Mouse (Mus musculus) CH12.LX (cell line): ENCODE results near the gene Rab29. TPM values are rescaled to one million over a fixed set of nuclear protein-coding genes. Genes with fewer than 3 reads are reported as not detected.

Experiments used
- DNase-seq: peaks from one replicate; pipeline ENCODE4 v3.0.0-alpha.2; 2013; ENCODE audit errors: extremely low read depth
- H3K27ac ChIP-seq: 2 replicates; pipeline ENCODE4 v1.5.1; 2012; ENCODE audit warnings: low read depth, mild to moderate bottlenecking, control low read depth, moderate library complexity; ENCODE audit not compliant: insufficient read depth
- H3K27me3 ChIP-seq: replicated peaks from 2 replicates; pipeline ENCODE3; 2012; ENCODE audit warnings: inconsistent platforms
- H3K36me3 ChIP-seq, 2 experiments: replicated peaks in 1 of 2; 2 replicates each; pipeline versions ENCODE3 to v1.6.1; 2012; ENCODE audit warnings: inconsistent platforms in 1 of 2, low read length in 1 of 2, mild to moderate bottlenecking in 1 of 2, mixed read lengths in 1 of 2, moderate library complexity in 1 of 2; ENCODE audit not compliant: control insufficient read depth in 1 of 2, insufficient read depth in 1 of 2
- H3K4me1 ChIP-seq, 2 experiments: 2 replicates each; pipeline ENCODE4 v1.6.1; 2012; ENCODE audit warnings: inconsistent platforms in 1 of 2, moderate library complexity in 1 of 2; ENCODE audit not compliant: insufficient read depth in 2 of 2, control insufficient read depth in 1 of 2
- H3K4me2 ChIP-seq: 2 replicates; pipeline ENCODE4 v1.6.1; 2012; ENCODE audit warnings: low read depth, mild to moderate bottlenecking, control low read depth; ENCODE audit not compliant: poor library complexity, insufficient read depth, severe bottlenecking
- H3K4me3 ChIP-seq, 3 experiments: fragments of 150-350 bp in 1 of 3; sonication (generic) in 1 of 3; replicated peaks in 1 of 3; 2 replicates each; pipeline versions ENCODE3 to v1.5.1; 2011 to 2012; ENCODE audit warnings: low read depth in 2 of 3, low read length in 2 of 3, mild to moderate bottlenecking in 2 of 3, moderate library complexity in 2 of 3, control low read depth in 1 of 3, improper control_type of control experiment in 1 of 3, inconsistent platforms in 1 of 3, mixed read lengths in 1 of 3; ENCODE audit not compliant: poor library complexity in 1 of 3
- H3K79me2 ChIP-seq: replicated peaks from 2 replicates; pipeline ENCODE4 v1.6.1; 2012; ENCODE audit warnings: mild to moderate bottlenecking, moderate library complexity; ENCODE audit not compliant: control insufficient read depth, poor library complexity, insufficient read depth, severe bottlenecking; ENCODE audit errors: extremely low read depth
- H3K9ac ChIP-seq: 2 replicates; pipeline ENCODE4 v1.6.1; 2012; ENCODE audit warnings: low read depth, mild to moderate bottlenecking, control low read depth, moderate library complexity; ENCODE audit not compliant: insufficient read depth
- H3K9me3 ChIP-seq: replicated peaks from 2 replicates; pipeline ENCODE3; 2012; ENCODE audit warnings: low read length, inconsistent platforms, mixed read lengths
- BHLHE40 ChIP-seq: IDR thresholded peaks from 2 replicates; pipeline ENCODE4 v1.6.1; 2011; ENCODE audit warnings: mild to moderate bottlenecking, low read depth, low read length, improper control_type of control experiment
- CHD1 ChIP-seq: IDR thresholded peaks from 2 replicates; pipeline ENCODE4 v1.6.1; 2012; ENCODE audit warnings: low read depth, low read length, improper control_type of control experiment, inconsistent platforms
- CHD2 ChIP-seq: IDR thresholded peaks from 2 replicates; pipeline ENCODE4 v1.6.1; 2011; ENCODE audit warnings: low read length, improper control_type of control experiment
- CTCF ChIP-seq, 2 experiments: IDR thresholded peaks in 1 of 2; conservative IDR thresholded peaks in 1 of 2; 2 replicates each; pipeline ENCODE4 v1.5.1; 2011 to 2012; ENCODE audit warnings: low read depth in 2 of 2, low read length in 2 of 2, improper control_type of control experiment in 1 of 2, inconsistent platforms in 1 of 2, mild to moderate bottlenecking in 1 of 2, moderate library complexity in 1 of 2
- E2F4 ChIP-seq: IDR thresholded peaks from 2 replicates; pipeline ENCODE4 v1.6.1; 2011; ENCODE audit warnings: low read depth, low read length, improper control_type of control experiment; ENCODE audit not compliant: insufficient replicate concordance
- ELF1 ChIP-seq: IDR thresholded peaks from 2 replicates; pipeline ENCODE4 v1.6.1; 2014; ENCODE audit warnings: low read depth, mild to moderate bottlenecking, inconsistent platforms, low read length, improper control_type of control experiment
- EP300 ChIP-seq: IDR thresholded peaks from 2 replicates; pipeline ENCODE4 v1.6.1; 2011; ENCODE audit warnings: low read length, improper control_type of control experiment
- ETS1 ChIP-seq: conservative IDR thresholded peaks from 2 replicates; pipeline ENCODE4 v1.6.1; 2012; ENCODE audit warnings: low read depth, mild to moderate bottlenecking, inconsistent platforms, low read length, improper control_type of control experiment, moderate library complexity
- GABPA ChIP-seq: IDR thresholded peaks from 2 replicates; pipeline ENCODE4 v1.6.1; 2012; ENCODE audit warnings: low read depth, low read length, improper control_type of control experiment, inconsistent platforms; ENCODE audit not compliant: insufficient replicate concordance
- HCFC1 ChIP-seq: IDR thresholded peaks from 2 replicates; pipeline ENCODE4 v1.6.1; 2012; ENCODE audit warnings: low read depth, mild to moderate bottlenecking, inconsistent platforms, low read length, improper control_type of control experiment
- IRF4 ChIP-seq: IDR thresholded peaks from 2 replicates; pipeline ENCODE4 v1.6.1; 2014; ENCODE audit warnings: low read depth, mild to moderate bottlenecking, inconsistent platforms, low read length, improper control_type of control experiment
- JUN ChIP-seq: IDR thresholded peaks from 2 replicates; pipeline ENCODE4 v1.6.1; 2011; ENCODE audit warnings: low read depth, mild to moderate bottlenecking, low read length, improper control_type of control experiment, moderate library complexity; ENCODE audit not compliant: insufficient read depth
- JUND ChIP-seq: conservative IDR thresholded peaks from 2 replicates; pipeline ENCODE4 v1.6.1; 2011; ENCODE audit warnings: low read depth, low read length, improper control_type of control experiment
- KAT2A ChIP-seq: IDR thresholded peaks from 2 replicates; pipeline ENCODE4 v1.6.1; 2012; ENCODE audit warnings: low read length, improper control_type of control experiment, inconsistent platforms; ENCODE audit not compliant: insufficient replicate concordance
- MAFK ChIP-seq: IDR thresholded peaks from 2 replicates; pipeline ENCODE4 v1.6.1; 2011; ENCODE audit warnings: low read length, improper control_type of control experiment; ENCODE audit not compliant: insufficient replicate concordance
- MAX ChIP-seq: IDR thresholded peaks from 2 replicates; pipeline ENCODE4 v1.6.1; 2011; ENCODE audit warnings: low read length, improper control_type of control experiment
- MAZ ChIP-seq: IDR thresholded peaks from 2 replicates; pipeline ENCODE4 v1.6.1; 2012; ENCODE audit warnings: low read depth, mild to moderate bottlenecking, inconsistent platforms, low read length, improper control_type of control experiment, moderate library complexity
- MEF2A ChIP-seq: IDR thresholded peaks from 2 replicates; pipeline ENCODE4 v1.6.1; 2014; ENCODE audit warnings: low read depth, mild to moderate bottlenecking, inconsistent platforms, low read length, improper control_type of control experiment, borderline replicate concordance
- MXI1 ChIP-seq: IDR thresholded peaks from 2 replicates; pipeline ENCODE4 v1.6.1; 2011; ENCODE audit warnings: mild to moderate bottlenecking, low read depth, low read length, improper control_type of control experiment
- MYC ChIP-seq: IDR thresholded peaks from 2 replicates; pipeline ENCODE4 v1.6.1; 2011; ENCODE audit warnings: low read depth, mild to moderate bottlenecking, improper control_type of control experiment, low read length
- NELFE ChIP-seq: IDR thresholded peaks from 2 replicates; pipeline ENCODE4 v1.6.1; 2011; ENCODE audit warnings: low read depth, low read length, improper control_type of control experiment
- NRF1 ChIP-seq: IDR thresholded peaks from 2 replicates; pipeline ENCODE4 v1.6.1; 2014; ENCODE audit warnings: low read depth, mild to moderate bottlenecking, inconsistent platforms, low read length, improper control_type of control experiment, moderate library complexity
- PAX5 ChIP-seq: IDR thresholded peaks from 2 replicates; pipeline ENCODE4 v1.6.1; 2012; ENCODE audit warnings: low read length, inconsistent platforms, mixed read lengths
- POLR2A ChIP-seq: IDR thresholded peaks from 2 replicates; pipeline ENCODE4 v1.6.1; 2011; ENCODE audit warnings: low read depth, mild to moderate bottlenecking, improper control_type of control experiment, low read length
- POLR2AphosphoS2 ChIP-seq: IDR thresholded peaks from 2 replicates; pipeline ENCODE4 v1.6.1; 2011; ENCODE audit warnings: low read depth, low read length, improper control_type of control experiment
- RAD21 ChIP-seq: IDR thresholded peaks from 2 replicates; pipeline ENCODE4 v1.6.1; 2011; ENCODE audit warnings: low read depth, mild to moderate bottlenecking, low read length, improper control_type of control experiment, moderate library complexity
- RCOR1 ChIP-seq: conservative IDR thresholded peaks from 2 replicates; pipeline ENCODE4 v1.6.1; 2012; ENCODE audit warnings: low read depth, mild to moderate bottlenecking, inconsistent platforms, low read length, improper control_type of control experiment
- SIN3A ChIP-seq: IDR thresholded peaks from 2 replicates; pipeline ENCODE4 v1.6.1; 2012; ENCODE audit warnings: low read length, improper control_type of control experiment, inconsistent platforms
- SMC3 ChIP-seq: IDR thresholded peaks from 2 replicates; pipeline ENCODE4 v1.6.1; 2011; ENCODE audit warnings: low read depth, low read length, improper control_type of control experiment
- TBP ChIP-seq: conservative IDR thresholded peaks from 2 replicates; pipeline ENCODE4 v1.6.1; 2011; ENCODE audit warnings: low read depth, low read length, improper control_type of control experiment
- TCF12 ChIP-seq: IDR thresholded peaks from 2 replicates; pipeline ENCODE4 v1.6.1; 2014; ENCODE audit warnings: low read depth, mild to moderate bottlenecking, inconsistent platforms, low read length, improper control_type of control experiment
- UBTF ChIP-seq: IDR thresholded peaks from 2 replicates; pipeline ENCODE4 v1.6.1; 2012; ENCODE audit warnings: low read depth, mild to moderate bottlenecking, inconsistent platforms, low read length, improper control_type of control experiment, moderate library complexity
- USF1 ChIP-seq: IDR thresholded peaks from 2 replicates; pipeline ENCODE4 v1.6.1; 2014; ENCODE audit warnings: low read depth, mild to moderate bottlenecking, inconsistent platforms, low read length, improper control_type of control experiment
- USF2 ChIP-seq: conservative IDR thresholded peaks from 2 replicates; pipeline ENCODE4 v1.6.1; 2011; ENCODE audit warnings: low read depth, low read length, improper control_type of control experiment
- ZC3H11A ChIP-seq: IDR thresholded peaks from 2 replicates; pipeline ENCODE4 v1.6.1; 2012; ENCODE audit warnings: low read depth, mild to moderate bottlenecking, inconsistent platforms, low read length, improper control_type of control experiment
- ZKSCAN1 ChIP-seq: IDR thresholded peaks from 2 replicates; pipeline ENCODE4 v1.6.1; 2012; ENCODE audit warnings: low read depth, inconsistent platforms, low read length, improper control_type of control experiment, borderline replicate concordance
- ZMIZ1 ChIP-seq: IDR thresholded peaks from 2 replicates; pipeline ENCODE4 v1.6.1; 2012; ENCODE audit warnings: low read depth, mild to moderate bottlenecking, inconsistent platforms, low read length, improper control_type of control experiment
- ZNF384 ChIP-seq: IDR thresholded peaks from 2 replicates; pipeline ENCODE4 v1.6.1; 2012; ENCODE audit warnings: low read depth, low read length, improper control_type of control experiment, inconsistent platforms
- dilution Hi-C: fragments of 300-500 bp; cut with MboI; formaldehyde crosslinking; loops from 2 replicates; pipeline ENCODE4 v1.14.3; 2020; ENCODE audit warnings: low sequenced_read_pairs; ENCODE audit not compliant: extremely low pct_unique_long_range_greater_than_20kb, extremely low pct_ligation_motif_present
- in situ Hi-C: fragments of 300-500 bp; cut with MboI; formaldehyde crosslinking; loops from 3 replicates; pipeline ENCODE4 v1.14.3; 2019; ENCODE audit warnings: low sequenced_read_pairs, low pct_ligation_motif_present, low pct_unique_long_range_greater_than_20kb, mixed read lengths
- polyA plus RNA-seq: library from polyadenylated mRNA; unstranded; fragments of >175 nt; gene quantifications from 2 replicates; pipeline ENCODE4 v1.2.1, GENCODE M21; 2012; ENCODE audit warnings: low read depth; ENCODE audit not compliant: insufficient read length
- total RNA-seq, 2 experiments: library from RNA; depleted of rRNA; stranded (reverse); fragments of 300-350 nt in 1 of 2; fragments of >200 nt in 1 of 2; gene quantifications; 2 replicates each; pipeline ENCODE4 v1.2.3; 2012 to 2014

The Rab29 gene
- 10.8 and 11.5 TPM in 2 replicates for total RNA-seq (2012; rRNA removed)
- total RNA-seq (2014; rRNA removed), result 16.4 and 17.8 TPM in 2 replicates
- polyA plus RNA-seq, result 14.8 and 15.6 TPM in 2 replicates

GRCm38 (mm10) chr1:131867093-131867945 lies at the start of gene Rab29:
TSS of gene Rab29 (plus strand) at chr1:131867224.
- no peaks in the 10 kb centered on the region; the same call in 1 of the 2 replicates for H3K79me2 ChIP-seq
- peak; percentile 92 for DNase-seq
- no peaks in the 10 kb centered on the region for H3K9me3 ChIP-seq
- H3K27ac ChIP-seq, result no peak within 1 kb of the TSS
- H3K36me3 ChIP-seq, result peaks cover 0 to 11% of the 10 kb centered on the region in 2 experiments
- peaks cover 5 to 6% of the 10 kb centered on the region in 2 experiments; a peak in 3 of 4 replicates for H3K4me1 ChIP-seq
- TF ChIP-seq UBTF (no peak), HCFC1 (peak; percentile 99), SMC3 (no peak), ZNF384 (no peak), EP300 (no peak), E2F4 (no peak), JUN (no peak), TCF12 (no peak; the same call in 1 of the 2 replicates), MXI1 (no peak), ZMIZ1 (no peak), ZKSCAN1 (no peak), IRF4 (peak; percentile 44), CHD2 (no peak), JUND (no peak), GABPA (peak; percentile 87; the same call in 1 of the 2 replicates), NRF1 (peak; percentile 50; the same call in 1 of the 2 replicates), PAX5 (no peak), RAD21 (no peak; the same call in none of the 2 replicates), POLR2A (no peak), ETS1 (no peak), RCOR1 (no peak), USF2 (no peak), POLR2AphosphoS2 (no peak), MAZ (0 out of 2 replicates have a peak, but pooled peaks have one; percentile 42), MAX (no peak), KAT2A (peak; percentile 98; the same call in 1 of the 2 replicates), BHLHE40 (no peak), ZC3H11A (no peak), TBP (no peak), CHD1 (no peak), USF1 (no peak), NELFE (no peak), CTCF (conservative IDR thresholded peaks at IDR 0.05 in 1 of 2, IDR thresholded peaks at IDR 0.05 in 1 of 2; ENCODE audit: low read depth in 2 of 2, low read length in 2 of 2) (peak; percentile 47 to 78), SIN3A (0 out of 2 replicates have a peak, but pooled peaks have one; percentile 55), MAFK (no peak), ELF1 (peak; percentile 67), MEF2A (no peak; the same call in 1 of the 2 replicates), MYC (peak; percentile 83)
- H3K9ac ChIP-seq, result peak within 1 kb of the TSS; percentile 57
- no peaks in the 10 kb centered on the region for H3K27me3 ChIP-seq
- in situ Hi-C loops, result no loop called here
- peak within 1 kb of the TSS; percentile 67 to 70 (median 67) for H3K4me3 ChIP-seq
- dilution Hi-C loops, result loop anchor here (25.0 kb wide), 1 partner anchor 255 kb away; no protein-coding TSS in a partner anchor
- H3K4me2 ChIP-seq, result peak within 1 kb of the TSS; percentile 38
